Mouse (Mus musculus): Measurements from ENCODE around the gene Tfg. TPM values are rescaled to one million over a fixed set of nuclear protein-coding genes. Genes with fewer than 3 reads are reported as not detected.

Tfg gene
- 89.6 and 115 TPM in 2 replicates for polyA plus RNA-seq (2012; rRNA removed; ENCODE audit: low replicate concordance)

GRCm38 (mm10) chr16:56717224-56718200 lies at the start of gene Tfg:
TSS of gene Tfg (minus strand) at chr16:56717450.

Other genes starting within 250 kb of the Tfg start
- gene Abi3bp, start 239.6 kb downstream of the Tfg start, polyA plus RNA-seq (2012; rRNA removed; ENCODE audit: low replicate concordance): 10.5 and 17.3 TPM in 2 replicates
- 2.4 TPM in 1 of 2 replicates, not detected in the other for gene Adgrg7, start 78.4 kb upstream of the Tfg start, polyA plus RNA-seq (2012; rRNA removed; ENCODE audit: low replicate concordance)
- gene Tmem45a, start 168.7 kb upstream of the Tfg start, polyA plus RNA-seq (2012; rRNA removed; ENCODE audit: low replicate concordance): 3.1 and 10.8 TPM in 2 replicates
- gene Lnp1, start 210.6 kb upstream of the Tfg start, polyA plus RNA-seq (2012; rRNA removed; ENCODE audit: low replicate concordance): not detected in 2 replicates

Data from subcutaneous adipose tissue, adult 2 months (tissue).